Mouse (Mus musculus) neutrophil, adult 5-6 weeks (primary cell): Measurements from ENCODE around the gene Rtl3. TPM values are rescaled to one million over a fixed set of nuclear protein-coding genes. Genes with fewer than 3 reads are reported as not detected.

ENCODE experiments used
- ATAC-seq: fragments of 151-379, 151-347 bp; 2 replicates; pipeline ENCODE4 v1.8.0; 2017; ENCODE audit warnings: mild to moderate bottlenecking, moderate TSS enrichment; ENCODE audit not compliant: insufficient number of reproducible peaks, poor library complexity, low FRiP score, severe bottlenecking; ENCODE audit errors: extremely low read depth
- total RNA-seq: library from RNA; stranded (forward); fragments of 200-1000 nt; gene quantifications from 2 replicates; pipeline ENCODE4 v1.2.3, GENCODE M21; 2017

Gene Rtl3
- not detected in 2 replicates for total RNA-seq

GRCm38 (mm10) chrX:106840409-106840808 is at the start of gene Rtl3:
Gene Rtl3 (minus strand): TSS chrX:106840644.
- ATAC-seq, result no peak

DNA sequence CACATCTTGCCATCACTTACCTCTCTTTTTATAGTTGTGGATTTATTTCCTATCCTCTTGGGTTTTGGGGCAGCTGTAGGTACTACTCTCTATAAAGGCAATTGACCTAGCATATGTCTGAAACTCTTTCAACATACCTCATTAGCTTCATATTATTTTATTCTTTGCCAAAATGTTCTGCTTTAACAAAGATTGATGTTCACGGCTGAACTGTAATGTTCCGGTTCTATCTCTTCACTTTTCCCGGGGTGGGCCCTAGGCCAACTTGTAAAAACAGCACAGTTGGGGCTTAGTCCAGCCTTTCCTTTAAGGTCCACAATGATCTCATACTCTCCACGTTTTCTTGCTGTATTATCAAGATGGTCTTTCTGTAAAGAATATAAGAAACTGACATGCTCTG is 31.9 kb upstream of the Rtl3 start:
- no peak for ATAC-seq

DNA sequence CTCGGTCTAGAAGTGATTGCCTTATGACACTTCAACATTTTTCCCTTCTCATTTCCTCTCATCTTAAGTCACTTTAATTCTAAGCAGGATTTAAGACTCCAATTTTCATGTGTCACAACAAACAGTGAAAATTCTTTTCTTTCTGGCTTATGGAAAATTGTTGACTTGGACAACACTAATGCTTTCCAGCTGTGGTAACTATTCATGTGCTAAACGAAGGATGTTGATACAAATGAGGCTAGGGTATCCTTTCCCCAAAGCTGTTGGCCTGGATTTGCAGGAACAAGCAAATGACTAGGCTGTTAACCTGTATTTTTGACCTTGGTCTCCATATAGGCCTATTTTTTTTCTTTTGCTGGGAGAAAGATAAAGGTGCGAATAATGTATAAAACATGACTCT is 31.4 kb upstream of the Rtl3 start:
- ATAC-seq, result no peak

DNA sequence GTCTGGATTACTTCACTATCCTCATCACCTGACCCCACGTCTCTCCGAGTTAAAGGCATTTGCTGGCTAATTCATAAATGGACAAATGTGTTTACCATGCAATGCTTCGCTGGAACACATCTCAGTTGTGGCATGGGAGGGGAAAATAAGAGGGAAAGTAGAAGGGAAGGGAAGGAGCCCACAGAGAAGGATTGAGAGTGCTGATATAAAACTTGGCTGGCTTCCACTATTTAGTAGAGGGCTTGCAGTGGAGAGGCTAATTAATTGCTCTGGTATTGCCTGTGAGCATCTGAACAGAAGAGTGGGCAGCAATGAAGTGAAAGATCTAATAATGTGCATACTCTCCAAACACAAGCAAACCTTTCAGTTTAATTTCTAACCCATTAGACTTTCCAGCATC is 31.0 kb upstream of the Rtl3 start:
- no peak for ATAC-seq

DNA sequence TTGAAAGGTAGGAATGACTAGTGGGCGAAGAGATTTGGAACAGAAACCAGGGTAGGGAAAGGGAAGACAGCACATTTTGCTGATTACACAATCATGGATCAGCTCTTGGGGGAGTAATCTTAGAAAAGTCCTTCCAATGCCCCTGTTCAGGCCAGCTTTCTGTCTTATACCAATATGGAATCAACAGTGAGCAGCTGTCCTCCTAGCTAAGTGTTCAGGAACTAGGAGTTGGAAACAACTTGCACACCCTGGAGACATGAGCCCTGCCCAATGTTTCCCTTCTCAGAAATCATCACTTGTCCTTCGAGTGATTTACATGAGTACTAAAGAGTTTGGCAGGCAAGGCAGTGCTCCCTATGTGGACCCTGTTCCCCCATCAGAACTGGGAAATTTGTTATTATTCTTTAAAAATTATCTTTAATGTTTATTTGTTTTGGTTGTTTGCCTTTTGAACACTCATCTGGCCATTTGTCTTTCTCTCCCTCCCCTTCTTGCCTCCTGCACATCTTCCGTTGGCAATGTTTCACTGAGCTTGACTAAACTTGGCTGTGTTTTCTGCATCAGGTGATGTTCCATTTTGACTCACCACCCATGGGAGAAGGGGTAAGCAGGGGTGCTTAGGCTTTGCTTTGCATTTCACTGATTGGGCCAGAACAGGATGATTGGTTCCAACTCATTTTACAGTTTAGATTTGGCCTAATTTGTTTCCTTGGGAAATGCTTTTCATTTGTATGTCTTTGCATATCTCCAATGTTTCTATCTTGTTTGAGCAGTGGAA is 13.3 kb upstream of the Rtl3 start:
- ATAC-seq, result no peak

- no peak for ATAC-seq
Observed at GRCm38 (mm10) chrX:106839591-106839990, 853 bp downstream of the Rtl3 start.

GRCm38 (mm10) chrX:106830494-106830893 is 9.9 kb downstream of the Rtl3 start:
- no peak for ATAC-seq

GRCm38 (mm10) chrX:106809560-106810226 is 30.8 kb downstream of the Rtl3 start:
- no peak for ATAC-seq

GRCm38 (mm10) chrX:106804387-106804786 is 36.1 kb downstream of the Rtl3 start:
- ATAC-seq, result no peak

GRCm38 (mm10) chrX:106794686-106795085 is 45.8 kb downstream of the Rtl3 start:
- ATAC-seq, result peak; percentile 60

Other genes with a start within 250 kb of the Rtl3 start
- 0.74 and 3.1 TPM in 2 replicates for gene Cysltr1, start 237.0 kb downstream of the Rtl3 start, total RNA-seq
- gene Lpar4, start 80.0 kb upstream of the Rtl3 start, total RNA-seq, result not detected in 2 replicates
- 191 and 194 TPM in 2 replicates for gene P2ry10, start 247.8 kb upstream of the Rtl3 start, total RNA-seq